Mouse (Mus musculus) liver, adult 2 months (tissue): ENCODE measurements around the gene Tti1.

ENCODE experiments used
- CTCF ChIP-seq: fragments of 200-500 bp; IDR thresholded peaks from 2 replicates; pipeline ENCODE4 v1.5.1; 2011; ENCODE audit warnings: low read depth, low read length, control low read depth
- POLR2A ChIP-seq: fragments of 200-500 bp; IDR thresholded peaks from 2 replicates; pipeline ENCODE4 v1.6.1; 2011; ENCODE audit warnings: low read length, control low read depth; ENCODE audit not compliant: insufficient read depth; ENCODE audit errors: extremely low read depth

GRCm38 (mm10) chr2:158059666-158060105, 31.5 kb upstream of the Tti1 start:
- no peak for TF ChIP-seq POLR2A
- no peak for TF ChIP-seq CTCF
